Mouse (Mus musculus) kidney, postnatal 0 days (tissue): Measurements from ENCODE around the gene Ten1. TPM values are rescaled to one million over a fixed set of nuclear protein-coding genes. Genes with fewer than 3 reads are reported as not detected.

Experiments
- ATAC-seq: fragments of 200-750 bp; cut with Nextera tagmentation; replicated peaks from 2 replicates; pipeline ENCODE4 v1.8.0; 2017; ENCODE audit warnings: low read depth, moderate number of reproducible peaks, moderate TSS enrichment, moderate library complexity; ENCODE audit not compliant: low FRiP score
- DNase-seq: peaks from one replicate; pipeline ENCODE4 v3.0.0-alpha.2; 2016; ENCODE audit warnings: low spot score
- H3K27ac ChIP-seq: fragments of 300-500 bp; sonication (generic); 2 replicates; pipeline ENCODE4 v1.5.1; 2014; ENCODE audit warnings: mild to moderate bottlenecking
- H3K27me3 ChIP-seq: fragments of 300-500 bp; sonication (generic); 2 replicates; pipeline ENCODE4 v1.6.1; 2014; ENCODE audit warnings: low read length, mixed read lengths; ENCODE audit not compliant: insufficient read depth
- H3K36me3 ChIP-seq: fragments of 300-500 bp; sonication (generic); 2 replicates; pipeline ENCODE4 v1.6.1; 2014; ENCODE audit warnings: low read length, mixed read lengths; ENCODE audit not compliant: insufficient read depth
- H3K4me1 ChIP-seq: fragments of 300-500 bp; sonication (generic); replicated peaks from 2 replicates; pipeline ENCODE4 v1.6.1; 2014; ENCODE audit warnings: antibody characterized with exemption, low read length, mixed read lengths; ENCODE audit not compliant: insufficient read depth
- H3K4me2 ChIP-seq: fragments of 300-500 bp; sonication (generic); 2 replicates; pipeline ENCODE4 v1.6.1; 2014; ENCODE audit warnings: mild to moderate bottlenecking, low read length, moderate library complexity, mixed read lengths
- H3K4me3 ChIP-seq: fragments of 300-500 bp; sonication (generic); replicated peaks from 2 replicates; pipeline ENCODE4 v1.5.1; 2014; ENCODE audit warnings: low read depth, low read length
- H3K9ac ChIP-seq: fragments of 300-500 bp; sonication (generic); 2 replicates; pipeline ENCODE4 v1.6.1; 2014; ENCODE audit warnings: low read depth, low read length
- H3K9me3 ChIP-seq: fragments of 300-500 bp; sonication (generic); replicated peaks from 2 replicates; pipeline ENCODE4 v1.6.1; 2016; ENCODE audit warnings: low read length, inconsistent platforms, mixed read lengths
- CTCF ChIP-seq: IDR thresholded peaks from 2 replicates; pipeline ENCODE4 v1.5.1; 2016; ENCODE audit warnings: antibody characterized with exemption, low read depth, mild to moderate bottlenecking, moderate library complexity
- WGBS: fragments of 180-500 bp; shearing (Covaris S2); extraction: QIAGEN DNeasy Blood & Tissue Kit; methylation state at CpG from one replicate; pipeline ENCODE4 v1.1.7; 2014; 5-methylcytosine and 5-hydroxymethylcytosine counted together
- polyA plus RNA-seq: library from polyadenylated mRNA; unstranded; fragments of >200 nt; fragmentation: Nextera tagmentation; extraction: Ambion mirVana; gene quantifications from 2 replicates; pipeline ENCODE4 v1.2.1, GENCODE M21; 2015

Gene Ten1
- polyA plus RNA-seq, 1 experiment from 2014 or later, result 44.0 TPM

- no peaks in the 10 kb centered on the region for H3K27me3 ChIP-seq
- 9% methylated on average over 31 of the region's 31 CpGs for WGBS
- H3K4me1 ChIP-seq, result peaks cover 22% of the 10 kb centered on the region; the same call in 1 of the 2 replicates
- H3K9me3 ChIP-seq, result no peaks in the 10 kb centered on the region
- ATAC-seq, result peak; percentile 87
- peak within 1 kb of the TSS; percentile 64 for H3K27ac ChIP-seq
- H3K4me3 ChIP-seq, result peak within 1 kb of the TSS; percentile 28
- peak within 1 kb of the TSS; percentile 62 for H3K9ac ChIP-seq
- no peaks in the 10 kb centered on the region for H3K36me3 ChIP-seq
- TF ChIP-seq CTCF, result no peak
- DNase-seq, result peak; percentile 67
- H3K4me2 ChIP-seq, result peak within 1 kb of the TSS; percentile 62
Observed at GRCm38 (mm10) chr11:116237742-116238395, 39.2 kb downstream of the Ten1 start, which contains the start of gene Evpl. Gene Evpl, minus strand, starts transcription at chr11:116238077.

- no peak for DNase-seq
- 0 out of 2 replicates have a peak overlapping the region, but pooled peaks have one; percentile 8 for H3K27ac ChIP-seq
- no peaks in the 10 kb centered on the region for H3K27me3 ChIP-seq
- H3K36me3 ChIP-seq, result peaks cover 5% of the 10 kb centered on the region; the same call in 1 of the 2 replicates
- H3K4me3 ChIP-seq, result no peak overlapping the region
- TF ChIP-seq CTCF, result no peak
- H3K9ac ChIP-seq, result 0 out of 2 replicates have a peak overlapping the region, but pooled peaks have one; percentile 5
- ATAC-seq, result no peak
- no peak overlapping the region for H3K4me2 ChIP-seq
- H3K9me3 ChIP-seq, result no peaks in the 10 kb centered on the region
- WGBS, result 24% methylated on average over 7 of the region's 7 CpGs
- H3K4me1 ChIP-seq, result peaks cover 22% of the 10 kb centered on the region; the same call in 1 of the 2 replicates
Observed at GRCm38 (mm10) chr11:116239797-116240196, 41.1 kb downstream of the Ten1 start.

- H3K9ac ChIP-seq, result peak overlapping the region; percentile 23; the same call in 1 of the 2 replicates
- 20% methylated on average over 12 of the region's 12 CpGs for WGBS
- H3K4me3 ChIP-seq, result no peak overlapping the region
- peak; percentile 83 for DNase-seq
- no peaks in the 10 kb centered on the region for H3K9me3 ChIP-seq
- peak overlapping the region; percentile 87 for H3K27ac ChIP-seq
- no peak overlapping the region for H3K4me2 ChIP-seq
- no peaks in the 10 kb centered on the region for H3K27me3 ChIP-seq
- peaks cover 22% of the 10 kb centered on the region; the same call in 1 of the 2 replicates for H3K4me1 ChIP-seq
- H3K36me3 ChIP-seq, result peaks cover 24% of the 10 kb centered on the region
- TF ChIP-seq CTCF, result peak; percentile 20; the same call in 1 of the 2 replicates
- peak; percentile 51; the same call in 1 of the 2 replicates for ATAC-seq
Observed at GRCm38 (mm10) chr11:116241744-116242235, 43.1 kb downstream of the Ten1 start.

GRCm38 (mm10) chr11:116244580-116244979, 45.9 kb downstream of the Ten1 start:
- Histone ChIP-seq H3K4me3 (no peak overlapping the region), H3K9ac (no peak overlapping the region), H3K36me3 (peaks cover 51% of the 10 kb centered on the region), H3K27ac (0 out of 2 replicates have a peak overlapping the region, but pooled peaks have one; percentile 10), H3K9me3 (no peaks in the 10 kb centered on the region), H3K4me2 (no peak overlapping the region), H3K27me3 (no peaks in the 10 kb centered on the region), H3K4me1 (peaks cover 13% of the 10 kb centered on the region; the same call in 1 of the 2 replicates)
- no peak for TF ChIP-seq CTCF
- ATAC-seq, result peak; percentile 48; the same call in 1 of the 2 replicates
- no peak for DNase-seq
- WGBS, result 54% methylated on average over 8 of the region's 8 CpGs

- H3K9ac ChIP-seq, result no peak overlapping the region
- no peak for TF ChIP-seq CTCF
- 71% methylated on average over 6 of the region's 6 CpGs for WGBS
- no peak for ATAC-seq
- H3K4me1 ChIP-seq, result peaks cover 11% of the 10 kb centered on the region; the same call in 1 of the 2 replicates
- H3K27me3 ChIP-seq, result no peaks in the 10 kb centered on the region
- DNase-seq, result no peak
- H3K4me2 ChIP-seq, result no peak overlapping the region
- no peak overlapping the region for H3K27ac ChIP-seq
- H3K36me3 ChIP-seq, result peaks cover 61% of the 10 kb centered on the region
- no peaks in the 10 kb centered on the region for H3K9me3 ChIP-seq
- H3K4me3 ChIP-seq, result no peak overlapping the region
Observed at GRCm38 (mm10) chr11:116245616-116246015, 47.0 kb downstream of the Ten1 start.

GRCm38 (mm10) chr11:116247502-116248222, 49.0 kb downstream of the Ten1 start:
- 67% methylated on average over 14 of the region's 14 CpGs for WGBS
- ATAC-seq (no peak), DNase-seq (no peak)

More at GRCm38 (mm10) chr11:116247502-116248222, 49.0 kb downstream of the Ten1 start:
- TF ChIP-seq CTCF, result no peak
- Histone ChIP-seq H3K27ac (no peak overlapping the region), H3K4me1 (no peaks in the 10 kb centered on the region), H3K4me3 (no peak overlapping the region), H3K4me2 (no peak overlapping the region), H3K27me3 (no peaks in the 10 kb centered on the region), H3K36me3 (peaks cover 81% of the 10 kb centered on the region), H3K9me3 (no peaks in the 10 kb centered on the region), H3K9ac (no peak overlapping the region)
